Mouse (Mus musculus) mouse trophoblast stem cell (cell line): ENCODE data around the gene Ccdc88a.

ENCODE experiments used
- in situ Hi-C, 2 experiments: fragments of 300-500 bp; cut with MseI, MboI; formaldehyde crosslinking; loops; 2 replicates in 1 of 2; 3 replicates in 1 of 2; pipeline ENCODE4 v1.15.1; 2025

Ccdc88a gene

GRCm38 (mm10) chr11:29548504-29549424 is 175.3 kb downstream of the Ccdc88a start:
- in situ Hi-C loops = no loop called here

GRCm38 (mm10) chr11:29549425-29549778 is 175.9 kb downstream of the Ccdc88a start:
- in situ Hi-C loops = no loop called here
